Mouse (Mus musculus) small intestine, adult 2 months (tissue): ENCODE data around the gene N4bp2. TPM values are rescaled to one million over a fixed set of nuclear protein-coding genes. Genes with fewer than 3 reads are reported as not detected.

Experiments used
- H3K27ac ChIP-seq: fragments of 200-500 bp; 2 replicates; pipeline ENCODE4 v1.5.1; 2012; ENCODE audit warnings: low read depth, low read length, control low read depth, inconsistent platforms; ENCODE audit not compliant: insufficient read depth
- H3K27me3 ChIP-seq: fragments of 200-500 bp; 2 replicates; pipeline ENCODE4 v1.6.1; 2012; ENCODE audit warnings: mild to moderate bottlenecking, moderate library complexity, low read length, inconsistent platforms; ENCODE audit not compliant: control insufficient read depth, insufficient read depth
- H3K36me3 ChIP-seq: fragments of 200-500 bp; 2 replicates; pipeline ENCODE4 v1.6.1; 2012; ENCODE audit warnings: mild to moderate bottlenecking, low read length, control low read depth, inconsistent platforms; ENCODE audit not compliant: control insufficient read depth, insufficient read depth
- H3K4me1 ChIP-seq: fragments of 200-500 bp; 2 replicates; pipeline ENCODE4 v1.6.1; 2012; ENCODE audit warnings: low read length, inconsistent platforms, mixed read lengths; ENCODE audit not compliant: control insufficient read depth, insufficient read depth, insufficient read length
- H3K4me3 ChIP-seq: fragments of 200-500 bp; 2 replicates; pipeline ENCODE4 v1.5.1; 2012; ENCODE audit warnings: low read depth, mild to moderate bottlenecking, control low read depth, inconsistent platforms, low read length, moderate library complexity
- CTCF ChIP-seq: fragments of 200-500 bp; IDR thresholded peaks from 2 replicates; pipeline ENCODE4 v1.5.1; 2012; ENCODE audit warnings: low read depth, mild to moderate bottlenecking, control low read depth, inconsistent platforms, low read length, moderate library complexity, mixed read lengths; ENCODE audit not compliant: insufficient replicate concordance, insufficient read length; ENCODE audit errors: extremely low read depth
- POLR2A ChIP-seq: fragments of 200-500 bp; IDR thresholded peaks from 2 replicates; pipeline ENCODE4 v1.6.1; 2012; ENCODE audit warnings: low read depth, mild to moderate bottlenecking, control low read depth, inconsistent platforms, low read length, moderate library complexity
- WGBS: fragments of 180-500 bp; shearing (Covaris S2); methylation state at CpG from one replicate; pipeline ENCODE4 v1.1.7; 2018; 5-methylcytosine and 5-hydroxymethylcytosine counted together
- polyA plus RNA-seq: library from polyadenylated mRNA; depleted of rRNA; stranded (reverse); fragments of >200 nt; gene quantifications from 2 replicates; pipeline ENCODE4 v1.2.3, GENCODE M21; 2012; rRNA removed

N4bp2 gene
- polyA plus RNA-seq, 1 experiment, result 2.3 TPM

- H3K36me3 ChIP-seq, result no peaks in the 10 kb centered on the region
- TF ChIP-seq CTCF (no peak), POLR2A (no peak)
- no peak overlapping the region for H3K27ac ChIP-seq
- no peaks in the 10 kb centered on the region for H3K27me3 ChIP-seq
- 58% methylated on average over 3 of the region's 3 CpGs for WGBS
- peaks cover 2% of the 10 kb centered on the region; the same call in 1 of the 2 replicates for H3K4me1 ChIP-seq
- no peak overlapping the region for H3K4me3 ChIP-seq
Measured at GRCm38 (mm10) chr5:65868419-65868818, 105.1 kb downstream of the N4bp2 start.

GRCm38 (mm10) chr5:65869660-65870059 lies 106.3 kb downstream of the N4bp2 start:
- Histone ChIP-seq H3K27ac (no peak overlapping the region), H3K4me3 (no peak overlapping the region), H3K27me3 (no peaks in the 10 kb centered on the region), H3K36me3 (no peaks in the 10 kb centered on the region), H3K4me1 (peaks cover 2% of the 10 kb centered on the region; the same call in 1 of the 2 replicates)
- whole genome bisulfite sequencing, result 79% methylated on average over 4 of the region's 4 CpGs
- TF ChIP-seq CTCF, result no peak
- no peak for TF ChIP-seq POLR2A

- no peak overlapping the region for H3K27ac ChIP-seq
- no peak for TF ChIP-seq CTCF
- no peak for TF ChIP-seq POLR2A
- WGBS, result 78% methylated on average over 13 of the region's 13 CpGs
Measured at GRCm38 (mm10) chr5:65871276-65871875, 108.1 kb downstream of the N4bp2 start.

GRCm38 (mm10) chr5:65873212-65873611 lies 109.9 kb downstream of the N4bp2 start:
- Histone ChIP-seq H3K4me1 (peaks cover 2% of the 10 kb centered on the region; the same call in 1 of the 2 replicates), H3K36me3 (no peaks in the 10 kb centered on the region), H3K27me3 (no peaks in the 10 kb centered on the region), H3K4me3 (no peak overlapping the region), H3K27ac (no peak overlapping the region)
- WGBS, result 39% methylated on average over 4 of the region's 4 CpGs
- TF ChIP-seq POLR2A (no peak), CTCF (no peak)

More at GRCm38 (mm10) chr5:65871276-65871875, 108.1 kb downstream of the N4bp2 start:
- Histone ChIP-seq H3K36me3 (no peaks in the 10 kb centered on the region), H3K27me3 (no peaks in the 10 kb centered on the region), H3K4me3 (no peak overlapping the region), H3K4me1 (peaks cover 2% of the 10 kb centered on the region; the same call in 1 of the 2 replicates)

GRCm38 (mm10) chr5:65875269-65875668 lies 111.9 kb downstream of the N4bp2 start:
- no peak for TF ChIP-seq POLR2A
- no peak for TF ChIP-seq CTCF
- H3K27me3 ChIP-seq, result no peaks in the 10 kb centered on the region
- no peak overlapping the region for H3K4me3 ChIP-seq
- WGBS, result 92% methylated on average over 7 of the region's 7 CpGs
- no peak overlapping the region for H3K27ac ChIP-seq
- H3K4me1 ChIP-seq, result peaks cover 2% of the 10 kb centered on the region; the same call in 1 of the 2 replicates
- H3K36me3 ChIP-seq, result no peaks in the 10 kb centered on the region

GRCm38 (mm10) chr5:65878367-65878766 lies 115.0 kb downstream of the N4bp2 start:
- no peaks in the 10 kb centered on the region for H3K4me1 ChIP-seq
- TF ChIP-seq CTCF (no peak), POLR2A (no peak)
- no peak overlapping the region for H3K27ac ChIP-seq
- 49% methylated on average over 3 of the region's 3 CpGs for WGBS
- H3K4me3 ChIP-seq, result no peak overlapping the region
- no peaks in the 10 kb centered on the region for H3K36me3 ChIP-seq
- H3K27me3 ChIP-seq, result no peaks in the 10 kb centered on the region

Other genes starting within 250 kb of the N4bp2 start
- gene Smim14, start 226.3 kb upstream of the N4bp2 start, polyA plus RNA-seq, result 53.0 and 72.3 TPM in 2 replicates
- gene Ube2k, start 226.3 kb upstream of the N4bp2 start, polyA plus RNA-seq, result 5.7 and 13.6 TPM in 2 replicates
- gene Pds5a, start 65.2 kb upstream of the N4bp2 start, polyA plus RNA-seq, result 3.0 and 5.4 TPM in 2 replicates
- gene Rhoh, start 97.7 kb downstream of the N4bp2 start, polyA plus RNA-seq, result 2.1 and 3.2 TPM in 2 replicates
- gene Chrna9, start 171.4 kb downstream of the N4bp2 start, polyA plus RNA-seq, result not detected in 2 replicates
- 4.7 and 10.9 TPM in 2 replicates for gene 9130230L23Rik, start 240.8 kb downstream of the N4bp2 start, polyA plus RNA-seq